Mouse (Mus musculus) midbrain, embryonic 14.5 days (tissue): Measurements from ENCODE around the gene Tgm2. TPM values are rescaled to one million over a fixed set of nuclear protein-coding genes. Genes with fewer than 3 reads are reported as not detected.

ENCODE experiments used
- ATAC-seq: fragments of 200-750 bp; cut with Nextera tagmentation; 2 replicates; pipeline ENCODE4 v1.8.0; 2017; ENCODE audit warnings: moderate number of reproducible peaks, moderate library complexity; ENCODE audit not compliant: low FRiP score, low TSS enrichment
- DNase-seq: peaks from one replicate; pipeline ENCODE4 v3.0.0-alpha.2; 2015
- H3K27ac ChIP-seq: fragments of 300-500 bp; sonication (generic); replicated peaks from 2 replicates; pipeline ENCODE4 v1.5.1; 2014; ENCODE audit warnings: mild to moderate bottlenecking, low read depth, low read length, moderate library complexity
- H3K27me3 ChIP-seq: fragments of 300-500 bp; sonication (generic); 2 replicates; pipeline ENCODE4 v1.6.1; 2014; ENCODE audit warnings: low read length, control low read depth, mixed read lengths; ENCODE audit not compliant: control insufficient read depth, insufficient read depth
- H3K36me3 ChIP-seq: fragments of 300-500 bp; sonication (generic); 2 replicates; pipeline ENCODE4 v1.6.1; 2014; ENCODE audit warnings: low read length, control low read depth; ENCODE audit not compliant: control insufficient read depth, insufficient read depth
- H3K4me1 ChIP-seq: fragments of 300-500 bp; sonication (generic); 2 replicates; pipeline ENCODE4 v1.6.1; 2014; ENCODE audit warnings: mild to moderate bottlenecking, antibody characterized with exemption, low read length, control low read depth; ENCODE audit not compliant: control insufficient read depth, insufficient read depth
- H3K4me2 ChIP-seq: fragments of 300-500 bp; sonication (generic); 2 replicates; pipeline ENCODE4 v1.6.1; 2014; ENCODE audit warnings: mild to moderate bottlenecking, low read length, moderate library complexity
- H3K4me3 ChIP-seq: fragments of 300-500 bp; sonication (generic); replicated peaks from 2 replicates; pipeline ENCODE4 v1.5.1; 2014; ENCODE audit warnings: low read depth, low read length
- H3K9ac ChIP-seq: fragments of 300-500 bp; sonication (generic); replicated peaks from 2 replicates; pipeline ENCODE4 v1.6.1; 2014; ENCODE audit warnings: mild to moderate bottlenecking, low read length, moderate library complexity
- H3K9me3 ChIP-seq: fragments of 300-500 bp; sonication (generic); 2 replicates; pipeline ENCODE4 v1.6.1; 2016; ENCODE audit warnings: low read length, control low read depth, mixed read lengths; ENCODE audit not compliant: control insufficient read depth
- WGBS: fragments of 180-500 bp; shearing (Covaris S2); extraction: QIAGEN DNeasy Blood & Tissue Kit; methylation state at CpG from one replicate; pipeline ENCODE4 v1.1.7; 2014; 5-methylcytosine and 5-hydroxymethylcytosine counted together
- polyA plus RNA-seq: library from polyadenylated mRNA; unstranded; fragments of >200 nt; fragmentation: Nextera tagmentation; extraction: Ambion mirVana; gene quantifications from 2 replicates; pipeline ENCODE4 v1.2.1, GENCODE M21; 2014

The Tgm2 gene
- polyA plus RNA-seq, 1 experiment from 2014 or later: 6.8 TPM

GRCm38 (mm10) chr2:158131197-158131835 lies 14.9 kb downstream of the Tgm2 start:
- Histone ChIP-seq H3K36me3 (no peaks in the 10 kb centered on the region), H3K9ac (no peak overlapping the region), H3K4me2 (no peak overlapping the region), H3K27ac (no peak overlapping the region), H3K27me3 (no peaks in the 10 kb centered on the region), H3K4me1 (no peaks in the 10 kb centered on the region), H3K9me3 (no peaks in the 10 kb centered on the region), H3K4me3 (no peak overlapping the region)
- no peak for DNase-seq
- 95% methylated on average over 13 of the region's 13 CpGs for WGBS
- ATAC-seq: no peak

GRCm38 (mm10) chr2:158130391-158130986 lies 15.7 kb downstream of the Tgm2 start:
- Histone ChIP-seq H3K4me2 (no peak overlapping the region), H3K27me3 (no peaks in the 10 kb centered on the region), H3K4me1 (no peaks in the 10 kb centered on the region), H3K4me3 (no peak overlapping the region), H3K9ac (no peak overlapping the region), H3K36me3 (no peaks in the 10 kb centered on the region), H3K9me3 (no peaks in the 10 kb centered on the region), H3K27ac (no peak overlapping the region)
- DNase-seq (peak; percentile 62), ATAC-seq (no peak)
- WGBS: 51% methylated on average over 5 of the region's 5 CpGs

- Histone ChIP-seq H3K4me2 (no peak overlapping the region), H3K4me3 (no peak overlapping the region), H3K36me3 (no peaks in the 10 kb centered on the region), H3K27ac (no peak overlapping the region), H3K9me3 (no peaks in the 10 kb centered on the region), H3K9ac (no peak overlapping the region), H3K27me3 (no peaks in the 10 kb centered on the region), H3K4me1 (no peaks in the 10 kb centered on the region)
- ATAC-seq (no peak), DNase-seq (no peak)
- WGBS: 90% methylated on average over 16 of the region's 16 CpGs
These were observed 16.8 kb downstream of the Tgm2 start for GRCm38 (mm10) chr2:158129291-158130002.

- H3K27ac ChIP-seq: no peak overlapping the region
- no peaks in the 10 kb centered on the region for H3K9me3 ChIP-seq
- H3K36me3 ChIP-seq: no peaks in the 10 kb centered on the region
- no peaks in the 10 kb centered on the region for H3K27me3 ChIP-seq
- no peak overlapping the region for H3K9ac ChIP-seq
- no peaks in the 10 kb centered on the region for H3K4me1 ChIP-seq
- no peak overlapping the region for H3K4me3 ChIP-seq
- no peak for DNase-seq
- no peak for ATAC-seq
- no peak overlapping the region for H3K4me2 ChIP-seq
- WGBS: 88% methylated on average over 8 of the region's 8 CpGs
These were observed 17.6 kb downstream of the Tgm2 start for GRCm38 (mm10) chr2:158128461-158129130.

GRCm38 (mm10) chr2:158127872-158128271 lies 18.4 kb downstream of the Tgm2 start:
- H3K27me3 ChIP-seq: no peaks in the 10 kb centered on the region
- H3K27ac ChIP-seq: no peak overlapping the region
- DNase-seq: no peak
- H3K4me3 ChIP-seq: no peak overlapping the region
- no peaks in the 10 kb centered on the region for H3K36me3 ChIP-seq
- no peak overlapping the region for H3K4me2 ChIP-seq
- no peak overlapping the region for H3K9ac ChIP-seq
- H3K4me1 ChIP-seq: no peaks in the 10 kb centered on the region
- ATAC-seq: no peak
- 90% methylated on average over 7 of the region's 7 CpGs for WGBS
- no peaks in the 10 kb centered on the region for H3K9me3 ChIP-seq

- no peak overlapping the region for H3K27ac ChIP-seq
- H3K27me3 ChIP-seq: no peaks in the 10 kb centered on the region
- ATAC-seq: no peak
These were observed 19.0 kb downstream of the Tgm2 start for GRCm38 (mm10) chr2:158127245-158127644.

GRCm38 (mm10) chr2:158122814-158123213 lies 23.4 kb downstream of the Tgm2 start:
- WGBS: 79% methylated on average over 6 of the region's 6 CpGs

More at GRCm38 (mm10) chr2:158127245-158127644, 19.0 kb downstream of the Tgm2 start:
- H3K4me3 ChIP-seq: no peak overlapping the region
- no peak overlapping the region for H3K4me2 ChIP-seq
- no peak overlapping the region for H3K9ac ChIP-seq
- WGBS: 93% methylated on average over 6 of the region's 6 CpGs
- no peaks in the 10 kb centered on the region for H3K9me3 ChIP-seq
- no peaks in the 10 kb centered on the region for H3K4me1 ChIP-seq
- no peak for DNase-seq
- H3K36me3 ChIP-seq: no peaks in the 10 kb centered on the region

GRCm38 (mm10) chr2:158121645-158122326 lies 24.4 kb downstream of the Tgm2 start:
- no peaks in the 10 kb centered on the region for H3K27me3 ChIP-seq
- WGBS: 68% methylated on average over 12 of the region's 12 CpGs
- no peaks in the 10 kb centered on the region for H3K4me1 ChIP-seq
- no peak overlapping the region for H3K4me2 ChIP-seq
- DNase-seq (peak; percentile 45), ATAC-seq (no peak)
- H3K36me3 ChIP-seq: no peaks in the 10 kb centered on the region
- H3K9me3 ChIP-seq: no peaks in the 10 kb centered on the region
- H3K9ac ChIP-seq: no peak overlapping the region
- H3K4me3 ChIP-seq: no peak overlapping the region
- no peak overlapping the region for H3K27ac ChIP-seq

More at GRCm38 (mm10) chr2:158122814-158123213, 23.4 kb downstream of the Tgm2 start:
- no peak overlapping the region for H3K9ac ChIP-seq
- ATAC-seq (no peak), DNase-seq (no peak)
- H3K4me1 ChIP-seq: no peaks in the 10 kb centered on the region
- H3K27ac ChIP-seq: no peak overlapping the region
- H3K4me2 ChIP-seq: no peak overlapping the region
- H3K9me3 ChIP-seq: no peaks in the 10 kb centered on the region
- H3K36me3 ChIP-seq: no peaks in the 10 kb centered on the region
- H3K4me3 ChIP-seq: no peak overlapping the region
- no peaks in the 10 kb centered on the region for H3K27me3 ChIP-seq
